Mouse (Mus musculus): ENCODE measurements around the gene Naga. TPM values are rescaled to one million over a fixed set of nuclear protein-coding genes. Genes with fewer than 3 reads are reported as not detected.
A peak's percentile ranks its signal among the peaks of the same experiment; 100 is the strongest.
"Not testable (repeated sequence)": the region's sequence is repeated elsewhere in the genome, so short reads cannot be mapped to it uniquely, and the experiment has no call there.

Gene Naga
- polyA plus RNA-seq, 1 experiment from 2014 or later, result 36.5 TPM

GRCm38 (mm10) chr15:82374437-82374836, 35.7 kb upstream of the Naga start:
- Histone ChIP-seq H3K36me3 (peaks cover 6% of the 10 kb centered on the region; the same call in 1 of the 2 replicates), H3K9me3 (replicated peaks) (no peaks in the 10 kb centered on the region), H3K9ac (no peak overlapping the region), H3K4me2 (no peak overlapping the region), H3K27ac (no peak overlapping the region), H3K4me1 (peaks cover 8% of the 10 kb centered on the region; the same call in 1 of the 2 replicates), H3K4me3 (no peak overlapping the region), H3K27me3 (replicated peaks) (peaks cover 2% of the 10 kb centered on the region; the same call in 1 of the 2 replicates)
- 73% methylated on average over 5 of the region's 5 CpGs for WGBS (ENCODE audit: insufficient replicate concordance)
- no peak for ATAC-seq

GRCm38 (mm10) chr15:82372991-82373390, 34.3 kb upstream of the Naga start:
- no peak overlapping the region for H3K4me3 ChIP-seq
- H3K27me3 ChIP-seq (replicated peaks), result no peaks in the 10 kb centered on the region; the same call in 1 of the 2 replicates
- 0 out of 2 replicates have a peak, but pooled peaks cover 4% of the 10 kb centered on the region for H3K4me1 ChIP-seq
- H3K9me3 ChIP-seq (replicated peaks), result no peaks in the 10 kb centered on the region
- peaks cover 6% of the 10 kb centered on the region; the same call in 1 of the 2 replicates for H3K36me3 ChIP-seq
- 63% methylated on average over 5 of the region's 5 CpGs for WGBS (ENCODE audit: insufficient replicate concordance)
- no peak overlapping the region for H3K27ac ChIP-seq
- H3K4me2 ChIP-seq, result no peak overlapping the region
- no peak for ATAC-seq
- H3K9ac ChIP-seq, result no peak overlapping the region

- peaks cover 6% of the 10 kb centered on the region; the same call in 1 of the 2 replicates for H3K36me3 ChIP-seq
- no peaks in the 10 kb centered on the region for H3K4me1 ChIP-seq
- H3K4me3 ChIP-seq, result no peak overlapping the region
- 75% methylated on average over 6 of the region's 6 CpGs for WGBS (ENCODE audit: insufficient replicate concordance)
- H3K4me2 ChIP-seq, result no peak overlapping the region
- no peak for ATAC-seq
- no peaks in the 10 kb centered on the region; the same call in 1 of the 2 replicates for H3K27me3 ChIP-seq (replicated peaks)
- no peaks in the 10 kb centered on the region for H3K9me3 ChIP-seq (replicated peaks)
- H3K27ac ChIP-seq, result no peak overlapping the region
- no peak overlapping the region for H3K9ac ChIP-seq
Measured at GRCm38 (mm10) chr15:82372446-82372845, 33.7 kb upstream of the Naga start.

GRCm38 (mm10) chr15:82368851-82369250, 30.1 kb upstream of the Naga start:
- Histone ChIP-seq H3K36me3 (peaks cover 5% of the 10 kb centered on the region; the same call in 1 of the 2 replicates), H3K9ac (no peak overlapping the region), H3K4me2 (no peak overlapping the region), H3K4me3 (no peak overlapping the region), H3K27ac (no peak overlapping the region), H3K4me1 (no peaks in the 10 kb centered on the region), H3K27me3 (replicated peaks) (no peaks in the 10 kb centered on the region), H3K9me3 (replicated peaks) (no peaks in the 10 kb centered on the region)
- ATAC-seq, result no peak
- 70% methylated on average over 1 of the region's 1 CpGs for WGBS (ENCODE audit: insufficient replicate concordance)

GRCm38 (mm10) chr15:82368146-82368545, 29.4 kb upstream of the Naga start:
- ATAC-seq, result no peak
- H3K4me2 ChIP-seq, result no peak overlapping the region
- H3K9me3 ChIP-seq (replicated peaks), result no peaks in the 10 kb centered on the region
- H3K4me1 ChIP-seq, result no peaks in the 10 kb centered on the region
- H3K9ac ChIP-seq, result no peak overlapping the region
- no peak overlapping the region for H3K4me3 ChIP-seq
- H3K27ac ChIP-seq, result no peak overlapping the region
- 68% methylated on average over 4 of the region's 4 CpGs for WGBS (ENCODE audit: insufficient replicate concordance)
- H3K36me3 ChIP-seq, result no peaks in the 10 kb centered on the region
- H3K27me3 ChIP-seq (replicated peaks), result no peaks in the 10 kb centered on the region

GRCm38 (mm10) chr15:82364561-82364960, 25.8 kb upstream of the Naga start:
- ATAC-seq; H3K4me3 ChIP-seq; H3K27ac ChIP-seq; H3K9ac ChIP-seq; H3K36me3 ChIP-seq; H3K27me3 ChIP-seq (replicated peaks); H3K9me3 ChIP-seq (replicated peaks): not testable (repeated sequence)
- 9% methylated on average over 6 of the region's 9 CpGs for WGBS (ENCODE audit: insufficient replicate concordance)
- Histone ChIP-seq H3K4me1 (peaks cover 14% of the 10 kb centered on the region), H3K4me2 (peak overlapping the region; percentile 49)

GRCm38 (mm10) chr15:82363801-82364200, 25.1 kb upstream of the Naga start:
- not testable (repeated sequence) for H3K9me3 ChIP-seq (replicated peaks); H3K27ac ChIP-seq; H3K4me3 ChIP-seq; H3K36me3 ChIP-seq; H3K27me3 ChIP-seq (replicated peaks); H3K9ac ChIP-seq; ATAC-seq; H3K4me2 ChIP-seq
- peaks cover 20% of the 10 kb centered on the region for H3K4me1 ChIP-seq
- WGBS (ENCODE audit: insufficient replicate concordance), result 32% methylated on average over 11 of the region's 12 CpGs

- Histone ChIP-seq H3K4me2 (no peak overlapping the region), H3K4me3 (no peak overlapping the region), H3K36me3 (no peaks in the 10 kb centered on the region), H3K9me3 (replicated peaks) (no peaks in the 10 kb centered on the region), H3K4me1 (peaks cover 26% of the 10 kb centered on the region), H3K27ac (no peak overlapping the region), H3K27me3 (replicated peaks) (no peaks in the 10 kb centered on the region), H3K9ac (no peak overlapping the region)
- WGBS (ENCODE audit: insufficient replicate concordance), result 77% methylated on average over 4 of the region's 4 CpGs
- ATAC-seq, result no peak
Measured at GRCm38 (mm10) chr15:82362234-82362633, 23.5 kb upstream of the Naga start.

- H3K9ac ChIP-seq, result no peak overlapping the region
- peak; percentile 54; the same call in 1 of the 2 replicates for ATAC-seq
- no peak overlapping the region for H3K4me3 ChIP-seq
- H3K4me1 ChIP-seq, result peaks cover 26% of the 10 kb centered on the region
- no peaks in the 10 kb centered on the region for H3K9me3 ChIP-seq (replicated peaks)
- H3K27me3 ChIP-seq (replicated peaks), result no peaks in the 10 kb centered on the region
- peak overlapping the region; percentile 5 for H3K27ac ChIP-seq
- no peak overlapping the region for H3K4me2 ChIP-seq
- no peaks in the 10 kb centered on the region for H3K36me3 ChIP-seq
- WGBS (ENCODE audit: insufficient replicate concordance), result 74% methylated on average over 11 of the region's 11 CpGs
Measured at GRCm38 (mm10) chr15:82361459-82362018, 22.8 kb upstream of the Naga start.

GRCm38 (mm10) chr15:82358431-82359260, 19.9 kb upstream of the Naga start:
- Histone ChIP-seq H3K27me3 (replicated peaks) (no peaks in the 10 kb centered on the region), H3K4me1 (peaks cover 35% of the 10 kb centered on the region), H3K4me3 (no peak overlapping the region), H3K9ac (no peak overlapping the region), H3K4me2 (0 out of 2 replicates have a peak overlapping the region, but pooled peaks have one; percentile 3), H3K36me3 (no peaks in the 10 kb centered on the region), H3K27ac (peak overlapping the region; percentile 31; the same call in 1 of the 2 replicates), H3K9me3 (replicated peaks) (no peaks in the 10 kb centered on the region)
- ATAC-seq, result no peak
- WGBS (ENCODE audit: insufficient replicate concordance), result 61% methylated on average over 22 of the region's 22 CpGs

- H3K27me3 ChIP-seq (replicated peaks), result no peaks in the 10 kb centered on the region
- no peaks in the 10 kb centered on the region for H3K9me3 ChIP-seq (replicated peaks)
- peak; percentile 99 for ATAC-seq
- H3K27ac ChIP-seq, result peak within 1 kb of the TSS; percentile 94
- H3K4me3 ChIP-seq, result peak within 1 kb of the TSS; percentile 96
- WGBS (ENCODE audit: insufficient replicate concordance), result 2% methylated on average over 57 of the region's 57 CpGs
- H3K9ac ChIP-seq, result peak within 1 kb of the TSS; percentile 99
- peaks cover 22% of the 10 kb centered on the region for H3K36me3 ChIP-seq
- peaks cover 58% of the 10 kb centered on the region for H3K4me1 ChIP-seq
- peak within 1 kb of the TSS; percentile 84 for H3K4me2 ChIP-seq
Measured at GRCm38 (mm10) chr15:82354126-82354945, 15.6 kb upstream of the Naga start, which contains the start of gene Ndufa6. TSS of gene Ndufa6 (minus strand) at chr15:82354322.
